Mouse (Mus musculus) myocyte (in vitro differentiated cells): ENCODE data around the gene Slc44a1. TPM values are rescaled to one million over a fixed set of nuclear protein-coding genes. Genes with fewer than 3 reads are reported as not detected.

Source experiments
- H3K27me3 ChIP-seq: one replicate; pipeline ENCODE4 v1.6.1; 2011; ENCODE audit not compliant: control insufficient read depth, insufficient read depth, insufficient read length
- H3K36me3 ChIP-seq: one replicate; pipeline ENCODE4 v1.6.1; 2011; ENCODE audit not compliant: control insufficient read depth, insufficient read depth
- H3K4me2 ChIP-seq: one replicate; pipeline ENCODE4 v1.6.1; 2011; ENCODE audit warnings: low read depth, control low read depth
- H3K4me3 ChIP-seq: one replicate; pipeline ENCODE4 v1.5.1; 2011; ENCODE audit warnings: mild to moderate bottlenecking, control low read depth, moderate library complexity
- H3K79me2 ChIP-seq: one replicate; pipeline ENCODE4 v1.6.1; 2011; ENCODE audit not compliant: control insufficient read depth, insufficient read depth
- H3ac ChIP-seq: one replicate; pipeline ENCODE4 v1.6.1; 2011; ENCODE audit not compliant: control insufficient read depth, insufficient read length
- CEBPB ChIP-seq: IDR thresholded peaks from 2 replicates; pipeline ENCODE4 v1.6.1; 2011; ENCODE audit warnings: mild to moderate bottlenecking, moderate library complexity; ENCODE audit not compliant: poor library complexity, insufficient read depth, severe bottlenecking
- E2F4 ChIP-seq: IDR thresholded peaks from one replicate; pipeline ENCODE4 v1.6.1; 2011; ENCODE audit warnings: mild to moderate bottlenecking, control low read depth, moderate library complexity; ENCODE audit not compliant: insufficient read depth
- MAX ChIP-seq: IDR thresholded peaks from one replicate; pipeline ENCODE4 v1.6.1; 2011; ENCODE audit warnings: low read depth, mild to moderate bottlenecking, control low read depth
- MYOD1 ChIP-seq, 3 experiments: IDR thresholded peaks; one replicate each; pipeline ENCODE4 v1.6.1; 2011; ENCODE audit warnings: control low read depth in 2 of 3, low read depth in 2 of 3, mild to moderate bottlenecking in 2 of 3, moderate library complexity in 1 of 3; ENCODE audit not compliant: insufficient read length in 2 of 3, control insufficient read depth in 1 of 3
- MYOG ChIP-seq, 3 experiments: IDR thresholded peaks; one replicate each; pipeline ENCODE4 v1.6.1; 2011; ENCODE audit warnings: control low read depth in 2 of 3, low read depth in 2 of 3, mild to moderate bottlenecking in 2 of 3; ENCODE audit not compliant: insufficient read length in 2 of 3, control insufficient read depth in 1 of 3, insufficient read depth in 1 of 3
- POLR2A ChIP-seq: IDR thresholded peaks from one replicate; pipeline ENCODE4 v1.6.1; 2011; ENCODE audit warnings: low read depth, mild to moderate bottlenecking, control low read depth, moderate library complexity; ENCODE audit not compliant: insufficient read length
- POLR2AphosphoS2 ChIP-seq: IDR thresholded peaks from one replicate; pipeline ENCODE4 v1.6.1; 2011; ENCODE audit warnings: low read depth, control low read depth; ENCODE audit not compliant: insufficient read length
- REST ChIP-seq: IDR thresholded peaks from one replicate; pipeline ENCODE4 v1.6.1; 2011; ENCODE audit warnings: mild to moderate bottlenecking, control low read depth, moderate library complexity; ENCODE audit not compliant: insufficient read depth, insufficient read length
- SRF ChIP-seq: IDR thresholded peaks from one replicate; pipeline ENCODE4 v1.6.1; 2011; ENCODE audit warnings: low read depth; ENCODE audit not compliant: control insufficient read depth, insufficient read length
- TCF12 ChIP-seq: IDR thresholded peaks from one replicate; pipeline ENCODE4 v1.6.1; 2011; ENCODE audit warnings: mild to moderate bottlenecking, control low read depth; ENCODE audit not compliant: poor library complexity, insufficient read depth, severe bottlenecking
- TCF3 ChIP-seq: IDR thresholded peaks from one replicate; pipeline ENCODE4 v1.6.1; 2011; ENCODE audit warnings: low read depth, control low read depth; ENCODE audit not compliant: insufficient read length
- USF1 ChIP-seq: IDR thresholded peaks from one replicate; pipeline ENCODE4 v1.6.1; 2011; ENCODE audit warnings: low read depth, mild to moderate bottlenecking, control low read depth, moderate library complexity
- polyA plus RNA-seq: library from polyadenylated mRNA; unstranded; fragments of >200 nt; fragmentation: generic; extraction: Trizol; gene quantifications from one replicate; pipeline ENCODE4 v1.2.1, GENCODE M21; 2012; ENCODE audit warnings: missing spikeins

The Slc44a1 gene
- polyA plus RNA-seq, 1 experiment, result 43.7 TPM

DNA sequence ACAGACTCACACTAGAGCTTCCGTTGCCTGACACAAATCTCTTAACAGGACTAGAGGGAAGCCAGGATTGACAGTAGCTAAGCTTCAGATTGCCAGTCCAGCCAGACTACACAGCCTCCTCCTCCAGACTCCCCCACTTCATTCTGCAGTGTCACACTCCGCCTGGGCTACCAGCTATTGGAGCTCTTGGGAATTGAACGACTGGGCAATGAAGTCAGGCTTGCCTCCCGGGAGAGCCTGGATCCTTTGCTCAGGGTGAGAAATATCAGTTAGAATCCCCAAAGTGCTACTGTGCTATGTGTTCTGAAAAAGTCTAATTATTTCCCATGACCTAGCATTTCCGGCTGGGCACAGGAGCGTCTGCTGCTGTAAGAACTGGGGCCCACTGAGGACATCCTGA is 9.7 kb upstream of the Slc44a1 start:
- TF ChIP-seq USF1 (no peak), MYOD1 (IDR thresholded peaks at IDR 0.05; ENCODE audit: control insufficient read depth in 1 of 3, insufficient read length in 2 of 3, low read depth in 2 of 3) (no peak), MAX (no peak), POLR2A (no peak), POLR2AphosphoS2 (no peak), E2F4 (no peak), TCF3 (no peak), CEBPB (no peak), REST (no peak), MYOG (IDR thresholded peaks at IDR 0.05; ENCODE audit: control insufficient read depth in 1 of 3, insufficient read depth in 1 of 3, insufficient read length in 2 of 3, low read depth in 2 of 3) (no peak), TCF12 (no peak), SRF (no peak)
- Histone ChIP-seq H3K4me2 (no peak overlapping the region), H3K79me2 (no peaks in the 10 kb centered on the region), H3K36me3 (no peaks in the 10 kb centered on the region), H3ac (no peak overlapping the region), H3K4me3 (no peak overlapping the region), H3K27me3 (no peaks in the 10 kb centered on the region)

DNA sequence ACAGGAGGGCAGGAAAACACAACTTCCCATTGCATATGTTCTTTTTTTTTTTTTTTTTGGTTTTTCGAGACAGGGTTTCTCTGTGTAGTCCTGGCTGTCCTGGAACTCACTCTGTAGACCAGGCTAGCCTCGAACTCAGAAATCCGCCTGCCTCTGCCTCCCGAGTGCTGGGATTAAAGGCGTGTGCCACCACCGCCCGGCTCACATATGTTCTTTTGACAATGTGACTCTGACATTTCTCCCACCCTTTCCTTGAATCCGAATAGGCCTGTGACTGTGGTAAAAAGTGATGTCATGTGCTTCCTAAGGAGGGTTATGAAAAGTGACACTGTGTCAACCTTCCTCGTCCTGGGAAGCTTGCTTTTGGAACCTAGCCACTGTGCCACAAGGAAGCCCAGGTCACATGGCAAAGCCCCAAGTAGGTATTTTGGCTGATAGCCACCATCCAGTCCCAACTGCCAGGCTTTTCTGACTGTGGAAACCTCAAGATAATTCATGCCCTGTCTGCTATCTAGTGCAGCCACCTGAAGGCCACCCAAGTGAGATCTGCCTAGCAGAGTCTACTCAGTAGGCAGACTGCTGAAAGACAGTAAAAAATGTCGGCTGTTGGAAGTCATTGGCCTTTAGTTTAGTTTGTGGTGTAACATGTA is 8.5 kb upstream of the Slc44a1 start:
- no peak overlapping the region for H3K4me2 ChIP-seq
- H3K27me3 ChIP-seq, result no peaks in the 10 kb centered on the region
- no peak overlapping the region for H3ac ChIP-seq
- no peaks in the 10 kb centered on the region for H3K79me2 ChIP-seq
- no peaks in the 10 kb centered on the region for H3K36me3 ChIP-seq
- H3K4me3 ChIP-seq, result no peak overlapping the region
- TF ChIP-seq CEBPB, result no peak
- no peak for TF ChIP-seq POLR2A
- TF ChIP-seq TCF12, result no peak
- TF ChIP-seq E2F4, result no peak
- TF ChIP-seq MYOG (IDR thresholded peaks at IDR 0.05; ENCODE audit: control insufficient read depth in 1 of 3, insufficient read depth in 1 of 3, insufficient read length in 2 of 3, low read depth in 2 of 3), result no peak
- no peak for TF ChIP-seq MYOD1 (IDR thresholded peaks at IDR 0.05; ENCODE audit: control insufficient read depth in 1 of 3, insufficient read length in 2 of 3, low read depth in 2 of 3)
- no peak for TF ChIP-seq TCF3
- TF ChIP-seq REST, result no peak
- TF ChIP-seq USF1, result no peak
- TF ChIP-seq SRF, result no peak
- no peak for TF ChIP-seq MAX
- TF ChIP-seq POLR2AphosphoS2, result no peak

- no peak overlapping the region for H3K4me2 ChIP-seq
- TF ChIP-seq REST, result no peak
- TF ChIP-seq CEBPB, result peak; percentile 76
- H3K36me3 ChIP-seq, result no peaks in the 10 kb centered on the region
- no peak overlapping the region for H3K4me3 ChIP-seq
- H3K27me3 ChIP-seq, result no peaks in the 10 kb centered on the region
- H3K79me2 ChIP-seq, result peaks cover 15% of the 10 kb centered on the region
- no peak overlapping the region for H3ac ChIP-seq
These were observed 3.0 kb upstream of the Slc44a1 start for GRCm38 (mm10) chr4:53437110-53437755.

DNA sequence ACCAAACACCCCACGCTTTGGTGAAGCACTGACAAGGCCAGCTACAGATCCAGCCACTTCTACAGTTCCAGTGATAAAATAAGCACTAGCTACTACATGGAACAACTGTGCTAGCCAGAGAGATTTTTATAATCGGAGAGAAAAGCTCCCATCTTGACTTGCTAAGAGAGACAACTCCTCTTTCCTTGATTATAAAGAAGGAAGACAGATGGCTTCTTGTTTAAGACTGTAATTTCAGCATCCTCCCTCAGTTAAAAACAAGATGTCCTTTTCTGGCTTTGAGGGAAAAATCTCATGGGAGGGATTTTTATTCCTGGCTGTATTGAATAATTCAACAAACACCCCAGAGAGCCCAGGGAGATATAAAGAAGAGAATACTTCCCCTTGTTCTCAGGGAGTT is 1.8 kb upstream of the Slc44a1 start:
- Histone ChIP-seq H3ac (no peak overlapping the region), H3K79me2 (peaks cover 22% of the 10 kb centered on the region), H3K4me2 (no peak overlapping the region), H3K36me3 (no peaks in the 10 kb centered on the region), H3K4me3 (peak overlapping the region; percentile 39), H3K27me3 (no peaks in the 10 kb centered on the region)
- no peak for TF ChIP-seq SRF
- no peak for TF ChIP-seq CEBPB

DNA sequence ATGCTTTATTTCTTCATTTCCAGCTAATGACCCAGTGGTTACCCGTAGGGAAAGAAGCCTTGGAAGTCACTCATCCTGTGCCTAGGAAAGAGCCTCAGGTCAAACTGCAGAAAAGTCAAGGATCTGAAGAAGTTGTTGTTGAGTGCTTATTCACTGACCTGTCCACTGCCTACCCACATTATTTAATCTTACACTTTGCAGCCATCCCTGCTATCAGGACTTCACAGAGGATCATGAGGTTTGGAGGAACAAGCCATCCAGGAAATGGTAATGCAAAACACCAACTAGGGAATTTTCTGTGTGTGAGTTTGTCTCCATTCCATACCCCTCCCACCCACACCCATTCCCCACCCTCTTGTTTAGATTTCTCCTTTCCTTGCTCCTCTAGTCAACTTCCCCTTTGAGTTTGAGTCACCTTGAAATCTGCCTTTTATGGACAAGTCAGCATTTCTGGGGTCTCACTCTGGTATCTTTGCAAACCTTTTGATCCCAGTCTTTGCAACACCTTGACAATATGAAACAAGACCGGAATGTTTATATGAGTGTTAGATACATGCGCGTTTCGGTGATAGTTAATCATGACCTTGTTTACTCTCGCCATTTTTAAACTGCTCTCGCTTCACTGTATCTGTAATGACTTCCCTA is 1.3 kb upstream of the Slc44a1 start:
- Histone ChIP-seq H3ac (no peak overlapping the region), H3K36me3 (no peaks in the 10 kb centered on the region), H3K4me3 (peak overlapping the region; percentile 39), H3K79me2 (peaks cover 28% of the 10 kb centered on the region), H3K4me2 (peak overlapping the region; percentile 75), H3K27me3 (no peaks in the 10 kb centered on the region)
- TF ChIP-seq CEBPB (no peak), TCF12 (no peak), TCF3 (no peak), POLR2A (no peak)
